In genomic region chr19:59393777-59394441, GRCm38 (mm10) we compare ENCODE assay signal across 11 mouse cellular contexts. TPM values are rescaled to one million over a fixed set of nuclear protein-coding genes. Genes with fewer than 3 reads are reported as not detected.
A peak's percentile ranks its signal among the peaks of the same experiment; 100 is the strongest.
DNase-seq lines count a peak whose midpoint lies in the region; ATAC-seq lines count a peak whose summit lies in the region.
"Had no signal": no experiment of that assay in that cellular context is flagged by ENCODE, and none has a peak within 500 bp of the region (broad histone marks: within the 10 kb centered on the region; RNA-seq: fewer than 3 reads in every experiment).

No protein-coding gene starts in this region.

- peak; percentile 58; the same call in 1 of the 2 replicates for ATAC-seq in kidney, embryonic 16.5 days (ENCODE audit: low FRiP score, low TSS enrichment)
- ATAC-seq in forebrain, embryonic 13.5 days, result peak; percentile 62
- peak; percentile 80 for ATAC-seq in neural tube, embryonic 15.5 days (ENCODE audit: low FRiP score)

- no peaks in the 10 kb centered on the region for H3K9me3 ChIP-seq in kidney, embryonic 16.5 days (ENCODE audit: low read length)
- H3K9me3 ChIP-seq in forebrain, embryonic 13.5 days (replicated peaks), result no peaks in the 10 kb centered on the region
- no peaks in the 10 kb centered on the region for H3K9me3 ChIP-seq in neural tube, embryonic 15.5 days (replicated peaks)

- H3K9ac ChIP-seq in kidney, embryonic 16.5 days (replicated peaks; ENCODE audit: low read length), result no peak overlapping the region
- no peak overlapping the region for H3K9ac ChIP-seq in forebrain, embryonic 13.5 days
- no peak overlapping the region for H3K9ac ChIP-seq in neural tube, embryonic 15.5 days (replicated peaks)

- no peak overlapping the region for H3K27ac ChIP-seq in kidney, embryonic 16.5 days (ENCODE audit: low read length)
- no peak overlapping the region for H3K27ac ChIP-seq in forebrain, embryonic 13.5 days
- no peak overlapping the region for H3K27ac ChIP-seq in neural tube, embryonic 15.5 days (replicated peaks)

- H3K4me2 ChIP-seq in kidney, embryonic 16.5 days (replicated peaks; ENCODE audit: low read depth, low read length), result no peak overlapping the region
- H3K4me2 ChIP-seq in forebrain, embryonic 13.5 days, result no peak overlapping the region
- no peak overlapping the region for H3K4me2 ChIP-seq in neural tube, embryonic 15.5 days

- H3K27me3 ChIP-seq in kidney, embryonic 16.5 days (ENCODE audit: insufficient read depth, low read length), result 0 out of 2 replicates have a peak, but pooled peaks cover under 1% of the 10 kb centered on the region
- H3K27me3 ChIP-seq in forebrain, embryonic 13.5 days, result peaks cover 54% of the 10 kb centered on the region
- H3K27me3 ChIP-seq in neural tube, embryonic 15.5 days (replicated peaks), result peaks cover 25% of the 10 kb centered on the region

- WGBS in kidney, embryonic 16.5 days, result 27% methylated on average over 8 of the region's 8 CpGs
- 7% methylated on average over 8 of the region's 8 CpGs for WGBS in forebrain, embryonic 13.5 days
- WGBS in neural tube, embryonic 15.5 days, result 15% methylated on average over 8 of the region's 8 CpGs

- no peak for DNase-seq in kidney, adult 18-20 months
- peak; percentile 43 to 66 for DNase-seq in layer of hippocampus, adult 18-20 months (ENCODE audit: low spot score in 2 of 2)
- no peak for DNase-seq in urinary bladder, postnatal 14 days (ENCODE audit: low spot score)
- DNase-seq in kidney, postnatal 4 days, result no peak
- no peak for DNase-seq in ovary, postnatal 14 days (ENCODE audit: low spot score)
- DNase-seq: heart, postnatal 14 days; lung, adult 18-20 months had no signal

- H3K36me3 ChIP-seq in kidney, embryonic 16.5 days (ENCODE audit: insufficient read depth, low read length), result no peaks in the 10 kb centered on the region
- no peaks in the 10 kb centered on the region for H3K36me3 ChIP-seq in forebrain, embryonic 13.5 days (ENCODE audit: poor library complexity, severe bottlenecking)
- no peaks in the 10 kb centered on the region for H3K36me3 ChIP-seq in neural tube, embryonic 15.5 days

- H3K4me1 ChIP-seq in kidney, embryonic 16.5 days (ENCODE audit: insufficient read depth, low read length), result peaks cover 10% of the 10 kb centered on the region
- H3K4me1 ChIP-seq in forebrain, embryonic 13.5 days, result peaks cover 13% of the 10 kb centered on the region
- peaks cover 16% of the 10 kb centered on the region for H3K4me1 ChIP-seq in neural tube, embryonic 15.5 days

- no peak overlapping the region for H3K4me3 ChIP-seq in kidney, embryonic 16.5 days (ENCODE audit: low read length)
- no peak overlapping the region for H3K4me3 ChIP-seq in forebrain, embryonic 13.5 days
- no peak overlapping the region for H3K4me3 ChIP-seq in neural tube, embryonic 15.5 days (replicated peaks)
- H3K4me3 ChIP-seq: erythroblast, embryonic 14.5 days had no signal

RNA-seq across cellular contexts. Expression of gene Pdzd8, which starts 48.3 kb away (rescaled TPM):
- 8.6 and 8.7 TPM in 2 replicates for polyA plus RNA-seq in kidney, embryonic 16.5 days (2015; fragmentation: Nextera tagmentation; extraction: Ambion mirVana)
- 8.4 and 9.4 TPM in 2 replicates for polyA plus RNA-seq in forebrain, embryonic 13.5 days (2015; fragmentation: Nextera tagmentation; extraction: Ambion mirVana)
- 10 to 100 TPM; 49.7 to 52.6 TPM for total RNA-seq in layer of hippocampus, adult 18-20 months (2021)
- polyA plus RNA-seq in neural tube, embryonic 15.5 days (2015; fragmentation: Nextera tagmentation; extraction: Ambion mirVana), result 10.0 and 10.4 TPM in 2 replicates

Comparison
In these comparisons a context has a peak if more than half of its experiments do, and no peak if none do; other contexts are left out.
1. DNase-seq: peak in layer of hippocampus, adult 18-20 months (2 of 2); none in kidney, adult 18-20 months (single experiment), urinary bladder, postnatal 14 days (single experiment), kidney, postnatal 4 days (0 of 2) and ovary, postnatal 14 days (single experiment).
2. Peak in every context shown above with its lines, with median percentiles within 50 percentile points of each other: ATAC-seq.